Mouse (Mus musculus): ENCODE measurements around the gene Rita1. TPM values are rescaled to one million over a fixed set of nuclear protein-coding genes. Genes with fewer than 3 reads are reported as not detected.

Rita1 gene
- total and polyA plus RNA-seq, 3 experiments: 18.1 to 22.1 TPM; not detected in 1

GRCm38 (mm10) chr5:120584968-120585367 lies 27.4 kb downstream of the Rita1 start:
- peaks cover 0 to 9% of the 10 kb centered on the region in 2 experiments; a peak in 2 of 4 replicates for H3K36me3 ChIP-seq (ENCODE audit: control insufficient read depth in 1 of 2, insufficient read depth in 2 of 2, low read length in 2 of 2)
- no peak overlapping the region for H3K9ac ChIP-seq (ENCODE audit: control insufficient read depth, low read depth, low read length, poor library complexity, severe bottlenecking)
- H3K4me1 ChIP-seq (ENCODE audit: control insufficient read depth in 1 of 2, insufficient read depth in 2 of 2, low read length in 2 of 2): peaks cover 6 to 20% of the 10 kb centered on the region in 2 experiments
- no peak overlapping the region for H3K27ac ChIP-seq (ENCODE audit: control insufficient read depth, low read depth, low read length)
- DNase-seq (ENCODE audit: low read depth, low spot score): no peak
- TF ChIP-seq ETS1 (IDR thresholded peaks at IDR 0.05; ENCODE audit: low read depth, low read length): no peak
- no peak for TF ChIP-seq MYB (IDR thresholded peaks at IDR 0.05; ENCODE audit: low read depth, low read length)
- no peak for TF ChIP-seq USF1 (IDR thresholded peaks at IDR 0.05; ENCODE audit: low read depth, low read length)
- TF ChIP-seq ZMIZ1 (IDR thresholded peaks at IDR 0.05; ENCODE audit: low read depth, low read length): no peak
- TF ChIP-seq CHD1 (IDR thresholded peaks at IDR 0.05; ENCODE audit: low read depth, low read length): no peak
- no peaks in the 10 kb centered on the region for H3K27me3 ChIP-seq (ENCODE audit: control insufficient read depth in 1 of 2, insufficient read depth in 2 of 2, low read length in 2 of 2)
- H3K79me2 ChIP-seq (ENCODE audit: control insufficient read depth, insufficient read depth, low read length, poor library complexity): peaks cover 5% of the 10 kb centered on the region
- no peaks in the 10 kb centered on the region for H3K9me3 ChIP-seq (replicated peaks; ENCODE audit: insufficient read depth, low read length)
- H3K4me3 ChIP-seq (ENCODE audit: control insufficient read depth in 1 of 2, insufficient read depth in 1 of 2, low read depth in 2 of 2, low read length in 2 of 2): no peak overlapping the region

- peaks cover 5% of the 10 kb centered on the region for H3K79me2 ChIP-seq (ENCODE audit: control insufficient read depth, insufficient read depth, low read length, poor library complexity)
- H3K27me3 ChIP-seq (ENCODE audit: control insufficient read depth in 1 of 2, insufficient read depth in 2 of 2, low read length in 2 of 2): no peaks in the 10 kb centered on the region
- peaks cover 7 to 21% of the 10 kb centered on the region in 2 experiments for H3K4me1 ChIP-seq (ENCODE audit: control insufficient read depth in 1 of 2, insufficient read depth in 2 of 2, low read length in 2 of 2)
- no peak for TF ChIP-seq USF2 (IDR thresholded peaks at IDR 0.05; ENCODE audit: borderline replicate concordance in 1 of 2, insufficient read depth in 1 of 2, low read depth in 1 of 2, low read length in 2 of 2)
- no peak for TF ChIP-seq JUND (IDR thresholded peaks at IDR 0.05; ENCODE audit: low read depth, low read length)
- TF ChIP-seq ELF1 (IDR thresholded peaks at IDR 0.05; ENCODE audit: low read depth, low read length): no peak
- TF ChIP-seq NRF1 (IDR thresholded peaks at IDR 0.05; ENCODE audit: insufficient read depth, low read depth, low read length, poor library complexity, severe bottlenecking): no peak
- TF ChIP-seq GABPA (IDR thresholded peaks at IDR 0.05; ENCODE audit: low read depth, low read length): no peak
- TF ChIP-seq UBTF (IDR thresholded peaks at IDR 0.05; ENCODE audit: borderline replicate concordance, insufficient read depth, low read depth, low read length): no peak
- TF ChIP-seq ZNF384 (IDR thresholded peaks at IDR 0.05; ENCODE audit: low read depth, low read length): no peak
- TF ChIP-seq KAT2A (conservative IDR thresholded peaks at IDR 0.05; ENCODE audit: low read depth, low read length): no peak
- TF ChIP-seq EP300 (IDR thresholded peaks at IDR 0.05; ENCODE audit: low read depth in 1 of 2, low read length in 2 of 2): no peak
- TF ChIP-seq MYB (IDR thresholded peaks at IDR 0.05; ENCODE audit: low read depth, low read length): no peak
- TF ChIP-seq HCFC1 (IDR thresholded peaks at IDR 0.05; ENCODE audit: low read depth, low read length): no peak
- TF ChIP-seq RCOR1 (IDR thresholded peaks at IDR 0.05; ENCODE audit: low read depth, low read length): no peak
- no peak for TF ChIP-seq MYC (IDR thresholded peaks at IDR 0.05; ENCODE audit: low read depth, low read length)
- no peak for TF ChIP-seq CHD2 (IDR thresholded peaks at IDR 0.05; ENCODE audit: low read length)
- no peaks in the 10 kb centered on the region for H3K9me3 ChIP-seq (replicated peaks; ENCODE audit: insufficient read depth, low read length)
- H3K27ac ChIP-seq (ENCODE audit: control insufficient read depth, low read depth, low read length): no peak overlapping the region
- H3K4me3 ChIP-seq (ENCODE audit: control insufficient read depth in 1 of 2, insufficient read depth in 1 of 2, low read depth in 2 of 2, low read length in 2 of 2): no peak overlapping the region
- DNase-seq (ENCODE audit: low read depth, low spot score): no peak
- H3K36me3 ChIP-seq (ENCODE audit: control insufficient read depth in 1 of 2, insufficient read depth in 2 of 2, low read length in 2 of 2): peaks cover 0 to 16% of the 10 kb centered on the region in 2 experiments; a peak in 2 of 4 replicates
- no peak overlapping the region for H3K9ac ChIP-seq (ENCODE audit: control insufficient read depth, low read depth, low read length, poor library complexity, severe bottlenecking)
Measured at GRCm38 (mm10) chr5:120583511-120583910, 28.9 kb downstream of the Rita1 start.
